Mouse (Mus musculus): ENCODE results near the gene Nmi. TPM values are rescaled to one million over a fixed set of nuclear protein-coding genes. Genes with fewer than 3 reads are reported as not detected.

Gene Nmi
- polyA plus RNA-seq, 2 experiments: 7.9 to 13.4 TPM

DNA sequence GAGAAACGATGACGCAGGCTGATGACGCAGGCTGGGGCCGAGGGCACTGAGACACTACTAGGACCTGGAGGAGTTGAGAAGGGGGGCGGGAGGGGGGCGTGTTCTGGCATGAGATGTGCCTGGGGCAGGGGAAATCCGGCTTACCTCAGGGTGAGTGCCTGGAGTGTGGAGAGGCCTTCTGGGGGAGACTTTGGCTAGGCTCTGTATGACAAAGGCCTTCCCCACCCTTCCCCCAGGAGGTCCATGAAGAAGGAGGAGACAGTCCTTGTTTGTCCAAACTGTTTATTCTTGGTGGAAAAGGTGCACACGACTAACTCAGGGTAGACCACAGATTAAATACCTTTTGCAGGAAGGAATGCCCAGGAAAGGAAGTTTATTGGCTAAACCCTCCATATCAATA lies 28.2 kb upstream of the Nmi start:
- H3K4me3 ChIP-seq (replicated peaks; ENCODE audit: low read length): no peak overlapping the region
- H3K4me1 ChIP-seq (ENCODE audit: control insufficient read depth, insufficient read depth, low read length): no peaks in the 10 kb centered on the region
- 80% methylated on average over 8 of the region's 8 CpGs for WGBS
- no peak overlapping the region for H3K27ac ChIP-seq (replicated peaks; ENCODE audit: low read depth, low read length)
- no peak for DNase-seq (ENCODE audit: low spot score)
- no peak overlapping the region for H3K4me2 ChIP-seq (replicated peaks; ENCODE audit: low read depth, low read length, severe bottlenecking)
- H3K9me3 ChIP-seq (ENCODE audit: control insufficient read depth, low read length): no peaks in the 10 kb centered on the region
- no peaks in the 10 kb centered on the region for H3K36me3 ChIP-seq (ENCODE audit: control insufficient read depth, insufficient read depth, low read length)
- ATAC-seq (ENCODE audit: low FRiP score, low read depth): no peak
- no peak overlapping the region for H3K9ac ChIP-seq (ENCODE audit: low read depth, low read length, severe bottlenecking)
- H3K27me3 ChIP-seq (ENCODE audit: control insufficient read depth, insufficient read depth, low read length): no peaks in the 10 kb centered on the region
- TF ChIP-seq POLR2A (IDR thresholded peaks at IDR 0.05; ENCODE audit: borderline replicate concordance, extremely low read depth, insufficient read depth, insufficient read length): no peak

DNA sequence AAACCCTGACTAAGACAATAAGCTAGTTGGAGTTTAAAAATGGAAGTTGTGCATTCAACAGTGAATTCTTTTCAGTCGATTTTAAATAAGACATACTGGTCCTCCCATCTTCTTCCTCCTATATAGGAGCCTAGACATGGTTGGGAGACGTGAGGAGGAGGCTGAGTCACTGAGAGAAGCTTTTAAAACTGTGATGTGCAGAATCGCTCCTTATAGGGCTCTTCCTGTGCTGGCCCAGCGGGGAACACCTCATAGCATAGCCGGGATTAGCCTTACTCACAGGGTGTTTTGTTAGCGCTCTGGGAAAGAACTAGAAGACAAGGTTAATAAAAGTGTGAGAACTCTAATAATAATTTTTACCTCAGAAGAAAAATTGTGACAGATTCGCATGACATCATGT lies 26.7 kb upstream of the Nmi start:
- H3K9me3 ChIP-seq (ENCODE audit: control insufficient read depth, low read length): no peaks in the 10 kb centered on the region
- no peak for TF ChIP-seq POLR2A (IDR thresholded peaks at IDR 0.05; ENCODE audit: borderline replicate concordance, extremely low read depth, insufficient read depth, insufficient read length)
- 52% methylated on average over 7 of the region's 7 CpGs for WGBS
- DNase-seq (ENCODE audit: low spot score) (no peak), ATAC-seq (ENCODE audit: low FRiP score, low read depth) (no peak)
- H3K36me3 ChIP-seq (ENCODE audit: control insufficient read depth, insufficient read depth, low read length): no peaks in the 10 kb centered on the region
- H3K4me1 ChIP-seq (ENCODE audit: control insufficient read depth, insufficient read depth, low read length): no peaks in the 10 kb centered on the region
- no peak overlapping the region for H3K27ac ChIP-seq (replicated peaks; ENCODE audit: low read depth, low read length)
- no peaks in the 10 kb centered on the region for H3K27me3 ChIP-seq (ENCODE audit: control insufficient read depth, insufficient read depth, low read length)
- no peak overlapping the region for H3K4me3 ChIP-seq (replicated peaks; ENCODE audit: low read length)
- H3K9ac ChIP-seq (ENCODE audit: low read depth, low read length, severe bottlenecking): no peak overlapping the region
- no peak overlapping the region for H3K4me2 ChIP-seq (replicated peaks; ENCODE audit: low read depth, low read length, severe bottlenecking)

DNA sequence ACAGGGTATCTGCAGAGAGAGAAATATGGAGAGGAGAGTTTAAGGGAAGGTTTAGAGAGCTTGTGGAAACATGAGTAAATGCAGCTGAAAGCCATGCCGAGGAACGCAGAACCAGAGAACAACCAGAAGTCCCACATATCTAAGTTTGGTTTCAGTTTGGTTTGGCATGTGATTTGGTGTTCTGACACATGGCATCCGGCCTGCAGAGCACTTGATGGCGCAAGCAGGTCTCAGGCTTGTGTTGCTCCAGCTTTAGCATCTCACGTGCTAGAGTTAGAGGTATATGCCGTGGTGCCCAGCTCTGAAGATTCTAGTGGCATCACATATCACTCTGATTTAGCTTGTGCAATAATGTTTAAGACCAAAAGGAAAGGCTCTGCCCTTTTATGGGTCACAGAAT lies 18.2 kb upstream of the Nmi start:
- H3K9me3 ChIP-seq (ENCODE audit: control insufficient read depth, low read length): no peaks in the 10 kb centered on the region

DNA sequence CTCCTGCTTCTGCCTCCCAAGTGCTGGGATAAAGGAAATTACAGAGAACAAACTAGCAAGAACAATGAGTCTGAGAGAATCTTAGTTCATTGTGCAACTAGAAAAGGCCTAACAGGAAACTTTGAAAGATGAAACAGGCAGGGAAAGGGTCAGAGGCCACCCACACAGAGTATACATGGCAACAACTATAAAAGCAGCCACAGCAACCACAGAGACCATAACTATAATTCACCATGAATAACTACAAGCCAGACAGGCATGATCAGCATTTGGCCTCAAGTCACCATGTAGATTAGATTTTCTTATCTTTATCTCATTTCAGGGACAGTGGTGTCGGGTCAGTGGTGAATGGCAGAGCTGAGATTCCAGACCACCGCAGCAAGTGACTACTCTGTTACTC lies 16.3 kb upstream of the Nmi start:
- H3K4me2 ChIP-seq (replicated peaks; ENCODE audit: low read depth, low read length, severe bottlenecking): no peak overlapping the region
- TF ChIP-seq POLR2A (IDR thresholded peaks at IDR 0.05; ENCODE audit: borderline replicate concordance, extremely low read depth, insufficient read depth, insufficient read length): no peak
- no peak overlapping the region for H3K9ac ChIP-seq (ENCODE audit: low read depth, low read length, severe bottlenecking)
- no peaks in the 10 kb centered on the region for H3K4me1 ChIP-seq (ENCODE audit: control insufficient read depth, insufficient read depth, low read length)
- no peaks in the 10 kb centered on the region for H3K9me3 ChIP-seq (ENCODE audit: control insufficient read depth, low read length)
- H3K36me3 ChIP-seq (ENCODE audit: control insufficient read depth, insufficient read depth, low read length): no peaks in the 10 kb centered on the region
- WGBS: 83% methylated on average over 2 of the region's 2 CpGs
- no peak overlapping the region for H3K4me3 ChIP-seq (replicated peaks; ENCODE audit: low read length)
- ATAC-seq (ENCODE audit: low FRiP score, low read depth): no peak
- H3K27me3 ChIP-seq (ENCODE audit: control insufficient read depth, insufficient read depth, low read length): no peaks in the 10 kb centered on the region
- H3K27ac ChIP-seq (replicated peaks; ENCODE audit: low read depth, low read length): no peak overlapping the region
- no peak for DNase-seq (ENCODE audit: low spot score)

More for the DNA sequence above, 18.2 kb upstream of the Nmi start:
- no peaks in the 10 kb centered on the region for H3K27me3 ChIP-seq (ENCODE audit: control insufficient read depth, insufficient read depth, low read length)
- no peaks in the 10 kb centered on the region for H3K36me3 ChIP-seq (ENCODE audit: control insufficient read depth, insufficient read depth, low read length)
- no peaks in the 10 kb centered on the region for H3K4me1 ChIP-seq (ENCODE audit: control insufficient read depth, insufficient read depth, low read length)
- H3K9ac ChIP-seq (ENCODE audit: low read depth, low read length, severe bottlenecking): no peak overlapping the region
- no peak overlapping the region for H3K4me3 ChIP-seq (replicated peaks; ENCODE audit: low read length)
- ATAC-seq (ENCODE audit: low FRiP score, low read depth): no peak
- H3K27ac ChIP-seq (replicated peaks; ENCODE audit: low read depth, low read length): no peak overlapping the region
- DNase-seq (ENCODE audit: low spot score): no peak
- 89% methylated on average over 6 of the region's 6 CpGs for WGBS
- TF ChIP-seq POLR2A (IDR thresholded peaks at IDR 0.05; ENCODE audit: borderline replicate concordance, extremely low read depth, insufficient read depth, insufficient read length): no peak
- H3K4me2 ChIP-seq (replicated peaks; ENCODE audit: low read depth, low read length, severe bottlenecking): no peak overlapping the region

DNA sequence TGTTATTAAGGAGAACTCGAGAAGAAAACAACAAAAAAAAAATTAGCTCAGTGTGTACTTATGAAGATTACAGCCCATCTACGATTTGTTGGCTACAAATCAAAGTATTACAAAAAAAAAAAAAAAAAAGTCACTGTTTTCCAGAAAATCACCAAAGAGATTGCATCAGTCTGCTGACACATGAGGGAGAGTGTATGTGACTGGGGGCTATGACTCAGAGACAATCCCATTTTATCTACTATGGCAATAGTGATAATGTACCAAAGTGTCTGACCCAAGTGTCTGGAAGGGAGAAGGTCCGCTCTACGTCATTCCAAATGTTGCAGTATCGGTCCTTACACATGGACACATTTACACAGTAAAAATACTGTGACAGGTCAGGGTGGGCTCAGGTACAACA lies 13.4 kb upstream of the Nmi start:
- no peaks in the 10 kb centered on the region for H3K27me3 ChIP-seq (ENCODE audit: control insufficient read depth, insufficient read depth, low read length)
- H3K4me2 ChIP-seq (replicated peaks; ENCODE audit: low read depth, low read length, severe bottlenecking): no peak overlapping the region
- no peaks in the 10 kb centered on the region for H3K36me3 ChIP-seq (ENCODE audit: control insufficient read depth, insufficient read depth, low read length)
- H3K4me1 ChIP-seq (ENCODE audit: control insufficient read depth, insufficient read depth, low read length): peaks cover 3% of the 10 kb centered on the region; the same call in 1 of the 2 replicates
- H3K9ac ChIP-seq (ENCODE audit: low read depth, low read length, severe bottlenecking): no peak overlapping the region
- TF ChIP-seq POLR2A (IDR thresholded peaks at IDR 0.05; ENCODE audit: borderline replicate concordance, extremely low read depth, insufficient read depth, insufficient read length): no peak
- no peaks in the 10 kb centered on the region for H3K9me3 ChIP-seq (ENCODE audit: control insufficient read depth, low read length)
- ATAC-seq (ENCODE audit: low FRiP score, low read depth) (no peak), DNase-seq (ENCODE audit: low spot score) (no peak)
- WGBS: 87% methylated on average over 5 of the region's 5 CpGs
- H3K4me3 ChIP-seq (replicated peaks; ENCODE audit: low read length): no peak overlapping the region
- H3K27ac ChIP-seq (replicated peaks; ENCODE audit: low read depth, low read length): no peak overlapping the region

DNA sequence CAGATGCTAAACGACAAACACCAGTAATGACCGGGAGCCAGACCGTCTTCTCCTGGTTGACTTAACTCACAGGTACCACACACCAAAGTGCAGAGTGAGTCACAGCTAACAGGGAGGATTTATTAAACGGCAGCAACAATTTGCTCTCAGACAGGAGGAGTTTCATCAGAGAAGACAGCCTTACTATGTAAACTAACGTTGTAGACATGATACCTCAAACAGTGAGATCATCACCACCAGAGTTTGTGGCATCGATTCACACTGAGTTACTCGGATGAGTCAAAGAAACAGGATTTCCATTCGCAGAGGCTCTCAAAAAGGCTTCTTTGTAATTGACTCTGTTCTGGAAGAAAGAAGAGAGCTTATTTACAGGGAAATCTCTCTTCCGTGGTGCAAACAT lies 12.9 kb upstream of the Nmi start:
- Histone ChIP-seq H3K36me3 (ENCODE audit: control insufficient read depth, insufficient read depth, low read length) (no peaks in the 10 kb centered on the region), H3K27ac (replicated peaks; ENCODE audit: low read depth, low read length) (no peak overlapping the region), H3K4me3 (replicated peaks; ENCODE audit: low read length) (no peak overlapping the region), H3K27me3 (ENCODE audit: control insufficient read depth, insufficient read depth, low read length) (no peaks in the 10 kb centered on the region), H3K9me3 (ENCODE audit: control insufficient read depth, low read length) (no peaks in the 10 kb centered on the region), H3K4me1 (ENCODE audit: control insufficient read depth, insufficient read depth, low read length) (peaks cover 5% of the 10 kb centered on the region; the same call in 1 of the 2 replicates), H3K9ac (ENCODE audit: low read depth, low read length, severe bottlenecking) (no peak overlapping the region), H3K4me2 (replicated peaks; ENCODE audit: low read depth, low read length, severe bottlenecking) (no peak overlapping the region)
- DNase-seq (ENCODE audit: low spot score) (no peak), ATAC-seq (ENCODE audit: low FRiP score, low read depth) (no peak)
- TF ChIP-seq POLR2A (IDR thresholded peaks at IDR 0.05; ENCODE audit: borderline replicate concordance, extremely low read depth, insufficient read depth, insufficient read length): no peak
- 71% methylated on average over 9 of the region's 9 CpGs for WGBS
